Mouse (Mus musculus) CH12.LX (cell line): ENCODE results near the gene Apbb1ip.

Source experiments
- BHLHE40 ChIP-seq: IDR thresholded peaks from 2 replicates; pipeline ENCODE4 v1.6.1; 2011; ENCODE audit warnings: mild to moderate bottlenecking, low read depth, low read length, improper control_type of control experiment
- CTCF ChIP-seq, 2 experiments: IDR thresholded peaks in 1 of 2; conservative IDR thresholded peaks in 1 of 2; 2 replicates each; pipeline ENCODE4 v1.5.1; 2011 to 2012; ENCODE audit warnings: low read depth in 2 of 2, low read length in 2 of 2, improper control_type of control experiment in 1 of 2, inconsistent platforms in 1 of 2, mild to moderate bottlenecking in 1 of 2, moderate library complexity in 1 of 2
- JUND ChIP-seq: conservative IDR thresholded peaks from 2 replicates; pipeline ENCODE4 v1.6.1; 2011; ENCODE audit warnings: low read depth, low read length, improper control_type of control experiment
- MAX ChIP-seq: IDR thresholded peaks from 2 replicates; pipeline ENCODE4 v1.6.1; 2011; ENCODE audit warnings: low read length, improper control_type of control experiment
- MAZ ChIP-seq: IDR thresholded peaks from 2 replicates; pipeline ENCODE4 v1.6.1; 2012; ENCODE audit warnings: low read depth, mild to moderate bottlenecking, inconsistent platforms, low read length, improper control_type of control experiment, moderate library complexity
- NELFE ChIP-seq: IDR thresholded peaks from 2 replicates; pipeline ENCODE4 v1.6.1; 2011; ENCODE audit warnings: low read depth, low read length, improper control_type of control experiment
- POLR2A ChIP-seq: IDR thresholded peaks from 2 replicates; pipeline ENCODE4 v1.6.1; 2011; ENCODE audit warnings: low read depth, mild to moderate bottlenecking, improper control_type of control experiment, low read length
- SIN3A ChIP-seq: IDR thresholded peaks from 2 replicates; pipeline ENCODE4 v1.6.1; 2012; ENCODE audit warnings: low read length, improper control_type of control experiment, inconsistent platforms
- UBTF ChIP-seq: IDR thresholded peaks from 2 replicates; pipeline ENCODE4 v1.6.1; 2012; ENCODE audit warnings: low read depth, mild to moderate bottlenecking, inconsistent platforms, low read length, improper control_type of control experiment, moderate library complexity
- USF1 ChIP-seq: IDR thresholded peaks from 2 replicates; pipeline ENCODE4 v1.6.1; 2014; ENCODE audit warnings: low read depth, mild to moderate bottlenecking, inconsistent platforms, low read length, improper control_type of control experiment
- USF2 ChIP-seq: conservative IDR thresholded peaks from 2 replicates; pipeline ENCODE4 v1.6.1; 2011; ENCODE audit warnings: low read depth, low read length, improper control_type of control experiment
- ZKSCAN1 ChIP-seq: IDR thresholded peaks from 2 replicates; pipeline ENCODE4 v1.6.1; 2012; ENCODE audit warnings: low read depth, inconsistent platforms, low read length, improper control_type of control experiment, borderline replicate concordance

GRCm38 (mm10) chr2:22873159-22873558, 99.3 kb downstream of the Apbb1ip start:
- TF ChIP-seq CTCF (conservative IDR thresholded peaks at IDR 0.05 in 1 of 2, IDR thresholded peaks at IDR 0.05 in 1 of 2; ENCODE audit: low read depth in 2 of 2, low read length in 2 of 2): no peak
- no peak for TF ChIP-seq MAZ
- TF ChIP-seq ZKSCAN1: no peak
- no peak for TF ChIP-seq POLR2A
- no peak for TF ChIP-seq JUND
- TF ChIP-seq NELFE: no peak
- no peak for TF ChIP-seq UBTF
- TF ChIP-seq MAX: no peak
- TF ChIP-seq BHLHE40: no peak
- TF ChIP-seq USF2: no peak
- no peak for TF ChIP-seq USF1
- TF ChIP-seq SIN3A: no peak
